Mouse (Mus musculus) macrophage (primary cell): ENCODE data around the gene Rps16. TPM values are rescaled to one million over a fixed set of nuclear protein-coding genes. Genes with fewer than 3 reads are reported as not detected.

Source experiments
- H3K27ac ChIP-seq: fragments of 350-480 bp; formaldehyde crosslinking; 2 replicates; pipeline ENCODE4 v1.9.0; 2021
- H3K36me3 ChIP-seq: fragments of 350-480 bp; formaldehyde crosslinking; 2 replicates; pipeline ENCODE4 v1.9.0; 2021; ENCODE audit errors: inconsistent target
- H3K4me3 ChIP-seq: fragments of 350-480 bp; formaldehyde crosslinking; 2 replicates; pipeline ENCODE4 v1.9.0; 2021; ENCODE audit errors: inconsistent target
- H3K79me2 ChIP-seq: fragments of 350-480 bp; formaldehyde crosslinking; 2 replicates; pipeline ENCODE4 v1.9.0; 2021; ENCODE audit errors: inconsistent target
- WGBS: methylation state at CpG from one replicate; pipeline ENCODE4 v1.1.7; 2026; ENCODE audit warnings: inconsistent platforms; ENCODE audit not compliant: missing documents; 5-methylcytosine and 5-hydroxymethylcytosine counted together
- polyA plus RNA-seq: library from polyadenylated mRNA; stranded (reverse); fragments of 250-400 nt; gene quantifications from 3 replicates; pipeline ENCODE4 v1.2.4, GENCODE M21; 2018; ENCODE audit warnings: inconsistent platforms
- total RNA-seq, 78 experiments: library from RNA; depleted of rRNA; stranded (reverse); fragments of 250-400 nt; gene quantifications; 1 replicate in 9 of 78; 2 replicates in 24 of 78; 3 replicates in 43 of 78; 4 replicates in 2 of 78; pipeline ENCODE4 v1.2.4; 2018; ENCODE audit warnings: inconsistent platforms in 56 of 78

The Rps16 gene
- 100 to 1,000 TPM in 1 of 26 experiments, 10 to 100 TPM in 22, 1 to 10 TPM in 3; 7.8 to 113 (median 17.4) TPM for total RNA-seq (2018; cell fraction: chromatin; rRNA removed)
- total RNA-seq (2018; cell fraction: cytosol; rRNA removed), result 1,000 to 10,000 TPM in 6 of 26 experiments, 100 to 1,000 TPM in 20; 365 to 1,079 (median 619) TPM
- total RNA-seq (2018; cell fraction: nucleus; rRNA removed), result 100 to 1,000 TPM in 9 of 26 experiments, 10 to 100 TPM in 17; 47.6 to 158 (median 92.7) TPM
- polyA plus RNA-seq, result 335 to 822 TPM (median 800 TPM) in 3 replicates

DNA sequence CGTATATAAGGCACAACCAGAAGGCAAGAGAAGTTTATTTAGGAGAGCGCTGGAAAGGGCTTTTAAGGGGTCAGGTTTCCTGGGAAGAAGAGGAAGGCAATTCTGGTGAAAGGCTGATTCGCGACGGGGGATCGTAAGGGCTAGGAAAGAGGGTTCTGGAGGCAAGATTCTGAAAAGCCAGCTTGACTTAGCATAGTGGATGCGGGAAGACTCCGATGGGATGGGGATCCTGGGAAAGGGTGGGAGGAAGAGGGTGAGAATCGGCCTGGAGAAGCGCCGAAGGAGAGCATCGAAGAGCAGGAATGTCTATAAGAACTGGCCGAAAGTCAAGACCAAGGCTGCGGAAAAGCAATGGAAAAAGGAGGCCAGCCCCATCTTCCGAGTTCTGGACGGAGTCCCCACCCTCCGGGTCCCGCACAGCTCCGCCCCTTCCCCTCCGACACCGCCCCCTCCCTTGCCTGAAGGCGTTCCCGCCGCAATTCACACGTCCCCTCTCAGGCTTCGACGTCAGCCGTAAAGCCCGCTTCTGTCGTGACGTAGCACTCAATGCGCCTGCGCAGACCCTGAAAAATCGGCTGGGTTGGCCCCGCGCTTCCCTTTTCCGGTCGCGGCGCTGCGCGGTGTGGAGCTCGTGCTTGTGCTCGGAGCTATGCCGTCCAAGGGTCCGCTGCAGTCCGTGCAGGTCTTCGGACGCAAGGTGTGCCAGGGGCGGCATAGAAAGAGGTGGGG lies at the start of gene Rps16:
Gene Rps16 (plus strand): TSS at position 498 of the 729 bp plus-strand sequence.
- peak within 1 kb of the TSS; percentile 86 for H3K27ac ChIP-seq
- H3K36me3 ChIP-seq, result peaks cover 22% of the 10 kb centered on the region; the same call in 1 of the 2 replicates
- H3K79me2 ChIP-seq, result peaks cover 18% of the 10 kb centered on the region
- H3K4me3 ChIP-seq, result peak within 1 kb of the TSS; percentile 98
- 2% methylated on average over 50 of the region's 50 CpGs for WGBS

DNA sequence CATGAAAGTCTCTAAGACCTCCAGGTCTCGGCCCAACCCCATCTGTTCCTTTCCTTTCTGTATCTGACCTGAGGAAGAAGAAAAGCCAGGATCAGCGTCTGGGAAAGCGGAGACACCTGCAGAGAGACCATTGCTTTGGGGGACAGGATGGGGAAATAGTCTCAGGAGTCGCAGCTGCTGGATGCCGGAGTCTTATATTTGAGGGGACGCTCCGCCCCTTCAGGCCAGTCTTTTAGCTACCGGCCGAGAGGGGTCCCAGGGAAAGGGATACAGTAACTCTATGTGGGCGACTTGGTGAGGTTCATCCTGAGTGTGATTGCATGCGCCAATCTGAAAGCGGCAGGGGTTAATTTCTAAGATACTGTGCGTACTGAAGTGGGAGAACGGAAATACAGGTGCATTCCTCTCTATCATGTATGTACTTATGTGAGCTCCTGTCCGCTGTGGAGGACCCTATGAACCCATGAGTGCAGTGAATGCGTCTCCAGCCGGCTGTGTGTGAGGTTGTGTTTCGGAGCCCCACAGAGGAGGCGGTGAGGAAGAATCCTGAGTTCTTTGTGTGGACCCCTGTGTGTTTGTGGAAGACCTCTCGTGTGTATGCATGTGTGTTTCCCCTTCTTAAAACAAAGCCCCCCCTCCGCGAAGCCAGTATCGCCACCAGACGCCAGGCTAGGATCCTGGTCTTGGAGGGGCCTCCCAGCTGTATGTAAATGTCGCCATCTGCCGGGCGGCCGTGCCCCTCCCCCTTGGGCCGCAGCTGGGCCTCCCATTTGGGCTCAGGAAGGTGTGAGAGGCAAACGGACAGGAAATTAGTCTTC lies 48.6 kb upstream of the Rps16 start, which contains the start of gene Dll3:
Gene Dll3 (minus strand): TSS at position 623 of the 818 bp plus-strand sequence.
- H3K4me3 ChIP-seq, result no peak within 1 kb of the TSS

DNA sequence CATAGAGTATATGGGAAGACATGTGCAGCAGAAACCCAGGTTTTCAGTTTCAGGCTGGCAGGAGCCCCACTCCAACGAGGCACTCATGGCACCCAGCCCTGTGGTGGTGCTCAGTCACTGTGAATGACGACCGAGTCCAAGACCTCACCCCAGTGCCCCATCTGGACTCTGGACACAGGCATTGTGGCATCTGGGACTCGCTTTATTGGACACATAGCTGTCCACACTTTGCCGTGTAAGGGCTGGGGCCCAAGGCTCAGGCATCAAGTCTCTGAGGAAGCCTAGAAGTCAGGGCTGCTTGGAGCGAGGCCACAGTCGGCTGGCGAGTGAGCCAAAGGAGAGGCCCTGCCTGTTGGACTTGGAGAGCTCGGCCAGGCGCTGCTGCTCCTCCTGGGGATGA lies 44.8 kb upstream of the Rps16 start:
- peaks cover 33% of the 10 kb centered on the region for H3K36me3 ChIP-seq

More for the DNA sequence above, 48.6 kb upstream of the Rps16 start, which contains the start of gene Dll3:
- WGBS, result 6% methylated on average over 30 of the region's 30 CpGs
- no peak within 1 kb of the TSS for H3K27ac ChIP-seq
- no peaks in the 10 kb centered on the region for H3K79me2 ChIP-seq
- peaks cover 21% of the 10 kb centered on the region for H3K36me3 ChIP-seq

DNA sequence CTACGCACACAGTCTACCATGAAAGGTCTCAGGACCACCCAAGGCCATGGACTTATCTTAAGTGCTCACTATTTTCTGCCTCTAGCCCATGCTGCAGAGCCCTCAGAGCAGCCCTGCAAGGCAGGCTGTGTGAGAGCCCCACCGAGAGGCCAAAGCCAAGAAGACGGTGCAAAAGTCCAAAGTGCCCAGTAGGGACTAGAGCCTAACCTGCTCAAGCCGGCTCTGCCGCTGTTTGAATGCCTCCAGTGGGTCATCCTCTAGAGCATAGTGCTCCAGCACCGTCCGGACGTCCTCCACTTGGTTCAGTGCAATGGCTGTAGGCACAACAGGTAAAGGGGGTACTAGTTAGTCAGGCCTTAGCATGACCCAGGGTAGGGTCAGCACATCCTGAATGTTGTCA lies 44.2 kb upstream of the Rps16 start:
- H3K79me2 ChIP-seq, result peaks cover 9% of the 10 kb centered on the region
- H3K27ac ChIP-seq, result no peak overlapping the region
- peaks cover 33% of the 10 kb centered on the region for H3K36me3 ChIP-seq
- no peak overlapping the region for H3K4me3 ChIP-seq
- 100% methylated on average over 8 of the region's 8 CpGs for WGBS

More for the DNA sequence above, 44.8 kb upstream of the Rps16 start:
- H3K4me3 ChIP-seq, result no peak overlapping the region
- H3K79me2 ChIP-seq, result peaks cover 3% of the 10 kb centered on the region
- H3K27ac ChIP-seq, result no peak overlapping the region
- 87% methylated on average over 10 of the region's 10 CpGs for WGBS

DNA sequence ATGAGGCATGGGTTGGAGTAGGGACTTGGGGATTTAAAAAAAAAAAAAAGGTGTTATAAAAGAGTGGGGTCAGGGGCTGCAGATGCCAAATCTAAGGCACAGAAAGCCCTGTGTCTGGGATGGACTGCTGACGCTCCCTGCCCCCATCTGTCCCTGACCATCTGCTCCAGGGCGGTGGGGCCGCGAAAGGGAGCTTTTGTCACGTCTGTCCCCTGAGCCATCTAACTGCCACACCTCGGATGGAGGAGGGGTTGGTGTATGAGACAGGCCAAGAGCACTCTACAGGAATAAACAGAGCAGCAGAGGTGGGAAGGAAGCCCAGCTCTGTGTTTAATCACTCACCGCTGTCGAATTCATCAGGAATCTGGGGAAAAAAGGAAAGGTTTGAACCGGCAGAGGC lies 40.7 kb upstream of the Rps16 start:
- H3K36me3 ChIP-seq, result peaks cover 33% of the 10 kb centered on the region
- WGBS, result 94% methylated on average over 9 of the region's 9 CpGs
- H3K79me2 ChIP-seq, result peaks cover 14% of the 10 kb centered on the region
- H3K27ac ChIP-seq, result no peak overlapping the region
- no peak overlapping the region for H3K4me3 ChIP-seq

DNA sequence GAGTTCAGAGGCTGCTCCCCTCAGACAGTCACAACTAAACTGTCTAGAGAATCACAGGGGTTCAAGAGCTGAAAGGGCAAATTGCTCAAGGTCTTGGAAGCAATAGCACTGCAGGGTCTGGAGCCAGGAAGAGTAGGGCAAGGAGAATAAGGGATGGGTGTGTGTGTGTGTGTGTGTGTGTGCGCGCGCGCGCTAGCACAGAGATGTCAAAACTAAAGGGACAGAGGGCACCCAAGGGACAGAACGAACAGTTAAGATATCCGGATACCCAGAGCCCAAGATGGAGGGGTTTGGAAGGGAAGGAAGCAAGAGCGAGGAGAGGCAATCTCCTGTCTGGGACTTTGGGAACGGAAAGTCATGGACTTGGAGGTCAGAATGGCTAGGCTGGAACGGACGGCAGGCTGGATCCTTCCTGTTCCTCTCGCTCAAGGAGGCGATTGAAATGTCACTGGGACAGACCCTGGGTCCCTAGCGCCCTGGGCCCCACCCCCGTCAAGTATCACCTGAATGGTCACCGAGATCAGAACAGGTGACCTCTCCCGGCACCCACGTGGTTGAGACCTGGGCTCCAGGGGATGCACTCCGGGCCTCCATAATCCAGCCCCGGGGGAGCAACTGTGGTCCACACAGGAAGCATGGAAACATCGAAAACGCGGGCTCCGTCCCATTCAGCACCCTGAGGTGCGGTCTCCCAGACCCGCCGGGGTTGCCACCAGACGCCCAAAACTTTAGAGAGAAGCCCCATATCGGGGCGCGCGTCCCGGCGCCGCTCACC lies 39.1 kb upstream of the Rps16 start:
- 6% methylated on average over 35 of the region's 35 CpGs for WGBS
- peaks cover 14% of the 10 kb centered on the region for H3K79me2 ChIP-seq
- H3K4me3 ChIP-seq, result peak overlapping the region; percentile 100
- peaks cover 33% of the 10 kb centered on the region for H3K36me3 ChIP-seq
- H3K27ac ChIP-seq, result peak overlapping the region; percentile 32

DNA sequence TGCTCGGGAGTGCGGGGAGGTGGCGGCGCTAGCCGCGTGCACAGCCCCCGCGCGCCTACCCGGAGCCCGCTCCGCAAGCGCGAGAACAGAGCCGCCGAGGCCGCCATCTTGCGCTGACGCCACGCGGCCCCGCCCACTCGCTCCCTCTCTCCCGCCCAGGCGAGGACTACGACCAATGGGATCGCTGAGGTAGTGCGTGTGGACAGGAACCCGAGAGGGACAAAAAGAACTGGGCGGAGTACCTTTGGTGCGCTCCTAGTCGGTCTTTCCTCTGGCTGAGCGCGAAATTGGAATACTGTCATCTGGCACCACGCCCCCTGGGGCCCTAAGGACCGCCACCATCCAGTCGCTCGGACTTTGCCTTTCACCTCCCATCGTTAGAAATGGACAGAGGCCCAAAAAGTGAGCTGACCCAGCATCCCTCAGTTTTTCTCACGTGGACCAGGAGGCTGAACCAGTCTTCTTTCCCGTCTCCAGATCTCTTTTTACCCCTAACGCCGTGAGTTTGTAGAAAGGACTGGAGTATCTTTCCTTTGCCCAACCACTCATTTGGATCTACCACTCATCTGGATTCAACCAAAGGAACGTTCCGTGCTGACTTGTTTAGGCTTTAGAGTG lies 38.4 kb upstream of the Rps16 start, which contains the start of gene Timm50:
Gene Timm50 (minus strand): TSS at position 147 of the 618 bp plus-strand sequence.
- H3K27ac ChIP-seq, result peak within 1 kb of the TSS; percentile 32
- H3K36me3 ChIP-seq, result peaks cover 33% of the 10 kb centered on the region
- WGBS, result under 1% methylated on average over 42 of the region's 45 CpGs
- H3K4me3 ChIP-seq, result peak within 1 kb of the TSS; percentile 100
- peaks cover 14% of the 10 kb centered on the region for H3K79me2 ChIP-seq

DNA sequence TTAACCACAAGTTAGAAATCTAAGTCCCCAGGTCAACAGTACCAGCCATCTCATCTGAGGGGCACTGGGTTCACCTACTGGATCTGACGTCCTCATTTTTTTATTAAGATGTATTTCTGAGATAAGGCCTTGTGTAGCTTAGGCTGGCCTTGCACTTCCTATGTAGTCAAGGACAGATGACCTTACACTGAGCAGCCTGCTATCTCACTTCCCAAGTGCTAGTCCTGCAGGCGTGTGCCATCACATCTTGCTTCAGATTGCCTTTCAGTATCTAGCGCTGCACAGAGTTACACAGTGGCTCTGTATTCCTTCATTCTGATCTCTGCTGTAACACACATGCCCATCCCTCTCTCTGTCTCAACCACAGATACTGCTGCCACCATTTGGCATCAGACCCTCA lies 32.4 kb upstream of the Rps16 start:
- no peaks in the 10 kb centered on the region for H3K79me2 ChIP-seq
- 91% methylated on average over 3 of the region's 3 CpGs for WGBS
- H3K36me3 ChIP-seq, result peaks cover 74% of the 10 kb centered on the region
- H3K4me3 ChIP-seq, result no peak overlapping the region
- no peak overlapping the region for H3K27ac ChIP-seq

DNA sequence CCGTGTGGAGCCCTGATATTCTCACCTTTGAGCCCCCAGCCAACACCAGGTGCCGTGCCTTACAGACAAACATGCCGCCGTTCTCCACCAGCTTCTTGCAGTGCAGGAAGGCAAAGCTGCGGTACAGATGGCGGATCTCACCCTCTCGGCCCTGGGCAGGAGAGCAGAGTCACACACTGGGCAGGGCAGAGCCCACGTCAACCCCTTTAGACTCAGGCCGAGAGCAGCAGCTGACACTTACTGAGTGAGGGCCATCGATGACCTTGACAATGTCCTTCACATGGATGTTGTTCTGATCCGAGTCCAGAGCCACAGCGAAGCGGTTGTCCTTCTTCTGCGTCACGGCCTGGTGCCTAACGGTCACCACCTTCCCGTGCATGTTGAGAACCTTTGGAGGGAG lies 31.7 kb upstream of the Rps16 start:
- WGBS, result 96% methylated on average over 17 of the region's 17 CpGs
- no peak overlapping the region for H3K27ac ChIP-seq

DNA sequence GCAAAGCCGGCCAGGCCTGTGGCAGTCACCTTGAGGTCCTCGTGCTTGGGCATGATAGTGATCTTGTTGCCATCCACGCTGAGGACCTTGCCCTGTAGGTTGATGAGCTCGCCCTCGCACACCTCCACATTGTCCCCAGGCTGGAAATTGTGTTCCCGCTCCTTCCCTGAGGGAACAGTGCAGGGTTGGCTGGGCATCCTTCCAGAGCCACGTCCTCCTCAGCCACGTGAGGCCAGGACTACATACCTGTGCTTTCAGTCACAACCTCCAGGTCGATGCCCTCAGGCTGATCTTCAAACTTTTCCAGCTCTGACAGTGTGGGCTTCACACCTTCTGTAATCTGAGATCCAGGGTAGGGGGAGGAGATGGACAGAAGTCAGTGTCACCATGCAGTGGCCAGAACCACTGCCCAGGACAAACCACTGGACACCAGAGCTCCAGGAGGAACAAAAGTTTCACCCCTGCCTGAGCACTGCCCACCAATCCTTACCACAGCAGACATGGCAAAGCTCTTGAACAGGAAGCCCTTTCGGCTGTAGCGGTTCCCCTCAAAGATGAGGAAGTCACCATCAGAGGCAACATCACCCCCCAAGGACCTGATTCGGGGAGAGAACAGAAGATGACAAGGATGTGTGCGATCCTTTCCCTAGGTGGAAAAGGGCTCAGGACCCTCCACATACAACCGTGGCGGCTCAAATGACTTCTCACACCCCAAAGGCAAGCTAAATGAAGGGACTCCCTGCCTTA lies 28.3 kb upstream of the Rps16 start:
- Histone ChIP-seq H3K27ac (no peak overlapping the region), H3K79me2 (no peaks in the 10 kb centered on the region)
- WGBS, result 56% methylated on average over 14 of the region's 15 CpGs

More for the DNA sequence above, 31.7 kb upstream of the Rps16 start:
- H3K4me3 ChIP-seq, result no peak overlapping the region
- peaks cover 81% of the 10 kb centered on the region for H3K36me3 ChIP-seq
- no peaks in the 10 kb centered on the region for H3K79me2 ChIP-seq

DNA sequence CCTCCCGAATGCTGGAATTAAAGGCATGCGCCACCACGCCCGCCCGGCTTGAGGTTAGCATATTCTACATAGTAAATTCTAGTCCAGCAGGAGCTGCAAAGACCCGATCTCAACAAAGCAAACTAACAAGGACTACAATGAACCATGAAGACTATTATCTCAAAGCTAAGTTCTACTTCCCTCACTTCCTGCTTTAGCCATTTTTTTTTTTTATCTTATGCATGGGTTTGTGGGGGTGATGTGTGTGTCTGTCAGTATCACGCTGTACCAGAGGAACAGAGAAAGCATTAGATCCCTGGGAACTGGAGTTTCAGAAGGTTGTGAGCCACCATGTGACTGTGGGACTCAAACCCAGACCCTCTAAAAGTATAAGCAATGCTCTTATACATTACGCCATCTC lies 25.2 kb upstream of the Rps16 start:
- Histone ChIP-seq H3K36me3 (peaks cover 81% of the 10 kb centered on the region), H3K79me2 (peaks cover under 1% of the 10 kb centered on the region; the same call in 1 of the 2 replicates), H3K27ac (no peak overlapping the region), H3K4me3 (no peak overlapping the region)
- WGBS, result 92% methylated on average over 8 of the region's 8 CpGs

More for the DNA sequence above, 28.3 kb upstream of the Rps16 start:
- Histone ChIP-seq H3K4me3 (no peak overlapping the region), H3K36me3 (peaks cover 87% of the 10 kb centered on the region)

DNA sequence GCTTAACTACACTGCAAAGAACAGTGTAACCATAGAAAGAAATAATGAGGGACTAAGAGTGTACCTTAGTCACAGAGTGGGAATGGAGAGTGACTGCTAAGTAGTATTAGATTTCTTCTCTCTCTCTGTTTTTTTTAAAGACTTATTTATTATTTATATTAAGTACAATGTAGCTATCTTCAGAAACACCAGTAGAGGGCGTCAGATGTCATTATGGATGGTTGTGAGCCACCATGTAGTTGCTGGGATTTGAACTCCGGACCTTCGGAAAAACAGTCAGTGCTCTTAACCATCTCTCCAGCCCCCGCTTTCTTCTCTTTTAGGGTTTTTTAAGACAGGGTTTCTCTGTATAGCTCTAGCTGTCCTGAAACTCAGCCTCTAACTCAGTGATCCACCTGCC lies 24.0 kb upstream of the Rps16 start:
- H3K79me2 ChIP-seq, result peaks cover 12% of the 10 kb centered on the region
- no peak overlapping the region for H3K4me3 ChIP-seq
- H3K27ac ChIP-seq, result no peak overlapping the region
- peaks cover 77% of the 10 kb centered on the region for H3K36me3 ChIP-seq
- WGBS, result 92% methylated on average over 4 of the region's 4 CpGs

DNA sequence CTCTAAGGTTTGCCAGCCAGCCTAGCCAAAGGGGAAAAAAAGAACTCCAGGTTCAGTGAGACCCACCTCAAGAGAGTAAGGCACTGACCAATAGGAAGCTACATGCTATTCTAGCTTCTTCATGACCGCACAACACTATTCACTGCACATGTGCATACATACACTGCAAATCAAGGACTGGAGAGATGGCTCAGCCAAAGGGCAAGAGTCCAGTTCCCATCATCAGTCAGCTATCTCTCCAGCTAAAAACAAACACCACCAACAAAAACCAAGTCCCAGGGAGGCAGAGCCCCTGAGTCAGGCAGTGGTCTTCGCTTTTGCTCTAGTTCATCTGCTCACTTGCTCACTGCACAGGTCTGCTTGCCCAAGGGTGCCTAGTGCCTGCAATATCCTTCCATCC lies 22.2 kb upstream of the Rps16 start:
- no peak overlapping the region for H3K4me3 ChIP-seq
- H3K27ac ChIP-seq, result no peak overlapping the region
- WGBS, result 95% methylated on average over 2 of the region's 2 CpGs
- peaks cover 30% of the 10 kb centered on the region for H3K79me2 ChIP-seq
- peaks cover 66% of the 10 kb centered on the region for H3K36me3 ChIP-seq
